Mouse (Mus musculus) CH12.LX (cell line): ENCODE measurements at regions not wholly inside any gene's neighbourhood (a gene's known extent, or its start where the extent isn't known, plus 50 kb on each side); places are given as distances from the start of the nearest gene placed in this dataset.

Experiments used
- DNase-seq: peaks from one replicate; pipeline ENCODE4 v3.0.0-alpha.2; 2013; ENCODE audit errors: extremely low read depth
- H3K27ac ChIP-seq: 2 replicates; pipeline ENCODE4 v1.5.1; 2012; ENCODE audit warnings: low read depth, mild to moderate bottlenecking, control low read depth, moderate library complexity; ENCODE audit not compliant: insufficient read depth
- H3K27me3 ChIP-seq: replicated peaks from 2 replicates; pipeline ENCODE3; 2012; ENCODE audit warnings: inconsistent platforms
- H3K36me3 ChIP-seq, 2 experiments: replicated peaks in 1 of 2; 2 replicates each; pipeline versions ENCODE3 to v1.6.1; 2012; ENCODE audit warnings: inconsistent platforms in 1 of 2, low read length in 1 of 2, mild to moderate bottlenecking in 1 of 2, mixed read lengths in 1 of 2, moderate library complexity in 1 of 2; ENCODE audit not compliant: control insufficient read depth in 1 of 2, insufficient read depth in 1 of 2
- H3K4me1 ChIP-seq, 2 experiments: 2 replicates each; pipeline ENCODE4 v1.6.1; 2012; ENCODE audit warnings: inconsistent platforms in 1 of 2, moderate library complexity in 1 of 2; ENCODE audit not compliant: insufficient read depth in 2 of 2, control insufficient read depth in 1 of 2
- H3K4me2 ChIP-seq: 2 replicates; pipeline ENCODE4 v1.6.1; 2012; ENCODE audit warnings: low read depth, mild to moderate bottlenecking, control low read depth; ENCODE audit not compliant: poor library complexity, insufficient read depth, severe bottlenecking
- H3K4me3 ChIP-seq, 3 experiments: fragments of 150-350 bp in 1 of 3; sonication (generic) in 1 of 3; replicated peaks in 1 of 3; 2 replicates each; pipeline versions ENCODE3 to v1.5.1; 2011 to 2012; ENCODE audit warnings: low read depth in 2 of 3, low read length in 2 of 3, mild to moderate bottlenecking in 2 of 3, moderate library complexity in 2 of 3, control low read depth in 1 of 3, improper control_type of control experiment in 1 of 3, inconsistent platforms in 1 of 3, mixed read lengths in 1 of 3; ENCODE audit not compliant: poor library complexity in 1 of 3
- H3K79me2 ChIP-seq: replicated peaks from 2 replicates; pipeline ENCODE4 v1.6.1; 2012; ENCODE audit warnings: mild to moderate bottlenecking, moderate library complexity; ENCODE audit not compliant: control insufficient read depth, poor library complexity, insufficient read depth, severe bottlenecking; ENCODE audit errors: extremely low read depth
- H3K9ac ChIP-seq: 2 replicates; pipeline ENCODE4 v1.6.1; 2012; ENCODE audit warnings: low read depth, mild to moderate bottlenecking, control low read depth, moderate library complexity; ENCODE audit not compliant: insufficient read depth
- H3K9me3 ChIP-seq: replicated peaks from 2 replicates; pipeline ENCODE3; 2012; ENCODE audit warnings: low read length, inconsistent platforms, mixed read lengths
- CHD1 ChIP-seq: IDR thresholded peaks from 2 replicates; pipeline ENCODE4 v1.6.1; 2012; ENCODE audit warnings: low read depth, low read length, improper control_type of control experiment, inconsistent platforms
- CHD2 ChIP-seq: IDR thresholded peaks from 2 replicates; pipeline ENCODE4 v1.6.1; 2011; ENCODE audit warnings: low read length, improper control_type of control experiment
- CTCF ChIP-seq, 2 experiments: IDR thresholded peaks in 1 of 2; conservative IDR thresholded peaks in 1 of 2; 2 replicates each; pipeline ENCODE4 v1.5.1; 2011 to 2012; ENCODE audit warnings: low read depth in 2 of 2, low read length in 2 of 2, improper control_type of control experiment in 1 of 2, inconsistent platforms in 1 of 2, mild to moderate bottlenecking in 1 of 2, moderate library complexity in 1 of 2
- EP300 ChIP-seq: IDR thresholded peaks from 2 replicates; pipeline ENCODE4 v1.6.1; 2011; ENCODE audit warnings: low read length, improper control_type of control experiment
- ETS1 ChIP-seq: conservative IDR thresholded peaks from 2 replicates; pipeline ENCODE4 v1.6.1; 2012; ENCODE audit warnings: low read depth, mild to moderate bottlenecking, inconsistent platforms, low read length, improper control_type of control experiment, moderate library complexity
- IRF4 ChIP-seq: IDR thresholded peaks from 2 replicates; pipeline ENCODE4 v1.6.1; 2014; ENCODE audit warnings: low read depth, mild to moderate bottlenecking, inconsistent platforms, low read length, improper control_type of control experiment
- JUN ChIP-seq: IDR thresholded peaks from 2 replicates; pipeline ENCODE4 v1.6.1; 2011; ENCODE audit warnings: low read depth, mild to moderate bottlenecking, low read length, improper control_type of control experiment, moderate library complexity; ENCODE audit not compliant: insufficient read depth
- JUND ChIP-seq: conservative IDR thresholded peaks from 2 replicates; pipeline ENCODE4 v1.6.1; 2011; ENCODE audit warnings: low read depth, low read length, improper control_type of control experiment
- MEF2A ChIP-seq: IDR thresholded peaks from 2 replicates; pipeline ENCODE4 v1.6.1; 2014; ENCODE audit warnings: low read depth, mild to moderate bottlenecking, inconsistent platforms, low read length, improper control_type of control experiment, borderline replicate concordance
- MYC ChIP-seq: IDR thresholded peaks from 2 replicates; pipeline ENCODE4 v1.6.1; 2011; ENCODE audit warnings: low read depth, mild to moderate bottlenecking, improper control_type of control experiment, low read length
- NRF1 ChIP-seq: IDR thresholded peaks from 2 replicates; pipeline ENCODE4 v1.6.1; 2014; ENCODE audit warnings: low read depth, mild to moderate bottlenecking, inconsistent platforms, low read length, improper control_type of control experiment, moderate library complexity
- PAX5 ChIP-seq: IDR thresholded peaks from 2 replicates; pipeline ENCODE4 v1.6.1; 2012; ENCODE audit warnings: low read length, inconsistent platforms, mixed read lengths
- RCOR1 ChIP-seq: conservative IDR thresholded peaks from 2 replicates; pipeline ENCODE4 v1.6.1; 2012; ENCODE audit warnings: low read depth, mild to moderate bottlenecking, inconsistent platforms, low read length, improper control_type of control experiment
- UBTF ChIP-seq: IDR thresholded peaks from 2 replicates; pipeline ENCODE4 v1.6.1; 2012; ENCODE audit warnings: low read depth, mild to moderate bottlenecking, inconsistent platforms, low read length, improper control_type of control experiment, moderate library complexity
- dilution Hi-C: fragments of 300-500 bp; cut with MboI; formaldehyde crosslinking; loops from 2 replicates; pipeline ENCODE4 v1.14.3; 2020; ENCODE audit warnings: low sequenced_read_pairs; ENCODE audit not compliant: extremely low pct_unique_long_range_greater_than_20kb, extremely low pct_ligation_motif_present
- in situ Hi-C: fragments of 300-500 bp; cut with MboI; formaldehyde crosslinking; loops from 3 replicates; pipeline ENCODE4 v1.14.3; 2019; ENCODE audit warnings: low sequenced_read_pairs, low pct_ligation_motif_present, low pct_unique_long_range_greater_than_20kb, mixed read lengths

GRCm38 (mm10) chr19:35034408-35034807, 112.2 kb downstream of the Kif20b start:
- no peaks in the 10 kb centered on the region for H3K79me2 ChIP-seq
- peak; percentile 77 for TF ChIP-seq JUND
- no peak for TF ChIP-seq CTCF (conservative IDR thresholded peaks at IDR 0.05 in 1 of 2, IDR thresholded peaks at IDR 0.05 in 1 of 2; ENCODE audit: low read depth in 2 of 2, low read length in 2 of 2)
- peak; percentile 48; the same call in 1 of the 2 replicates for TF ChIP-seq EP300
- TF ChIP-seq JUN: peak; percentile 57; the same call in 1 of the 2 replicates
- TF ChIP-seq CHD2: no peak
- no peak for TF ChIP-seq MYC
- TF ChIP-seq RCOR1: 0 out of 2 replicates have a peak, but pooled peaks have one; percentile 38
- TF ChIP-seq IRF4: peak; percentile 83
- no peak for TF ChIP-seq ETS1
- TF ChIP-seq, all 38 proteins: peak for 5
- Histone ChIP-seq H3K27me3 (no peaks in the 10 kb centered on the region), H3K9ac (no peak overlapping the region), H3K4me3 (no peak overlapping the region), H3K36me3 (no peaks in the 10 kb centered on the region), H3K4me1 (peaks cover 0 to 3% of the 10 kb centered on the region in 2 experiments; a peak in 2 of 4 replicates), H3K4me2 (no peak overlapping the region), H3K9me3 (no peaks in the 10 kb centered on the region), H3K27ac (no peak overlapping the region)
- peak; percentile 24 for DNase-seq
- dilution Hi-C loops (no loop called here), in situ Hi-C loops (no loop called here)

GRCm38 (mm10) chr19:35045576-35045975, 123.4 kb downstream of the Kif20b start:
- in situ Hi-C loops: no loop called here
- Histone ChIP-seq H3K9me3 (no peaks in the 10 kb centered on the region), H3K4me1 (no peaks in the 10 kb centered on the region), H3K4me3 (no peak overlapping the region), H3K79me2 (no peaks in the 10 kb centered on the region), H3K4me2 (no peak overlapping the region), H3K36me3 (no peaks in the 10 kb centered on the region), H3K9ac (no peak overlapping the region), H3K27me3 (no peaks in the 10 kb centered on the region), H3K27ac (no peak overlapping the region)
- no peak for DNase-seq
- TF ChIP-seq UBTF (no peak), MEF2A (no peak), RCOR1 (no peak), NRF1 (no peak)
- dilution Hi-C loops: no loop called here

- DNase-seq: no peak
- Histone ChIP-seq H3K4me2 (no peak overlapping the region), H3K4me3 (no peak overlapping the region), H3K36me3 (no peaks in the 10 kb centered on the region), H3K27ac (no peak overlapping the region), H3K9ac (no peak overlapping the region)
- no peak for TF ChIP-seq CHD1
- TF ChIP-seq PAX5: no peak
- TF ChIP-seq, all 38 proteins: peak for 0
- H3K4me1 ChIP-seq: peaks cover 0 to 2% of the 10 kb centered on the region in 2 experiments; a peak in 1 of 4 replicates
- no peaks in the 10 kb centered on the region for H3K9me3 ChIP-seq
- in situ Hi-C loops (no loop called here), dilution Hi-C loops (no loop called here)
- H3K27me3 ChIP-seq: no peaks in the 10 kb centered on the region
- H3K79me2 ChIP-seq: no peaks in the 10 kb centered on the region
Observed at GRCm38 (mm10) chr19:35066352-35066935, 144.3 kb downstream of the Kif20b start.
